Mouse (Mus musculus) cerebellum, adult 2 months (tissue): ENCODE measurements around the gene Sod1. TPM values are rescaled to one million over a fixed set of nuclear protein-coding genes. Genes with fewer than 3 reads are reported as not detected.

ENCODE experiments used
- DNase-seq, 2 experiments: peaks; one replicate each; pipeline ENCODE4 v3.0.0; 2021
- H3K27ac ChIP-seq: fragments of 200-500 bp; 2 replicates; pipeline ENCODE4 v1.5.1; 2012; ENCODE audit warnings: low read length, control low read depth, inconsistent platforms; ENCODE audit not compliant: insufficient read depth
- H3K27me3 ChIP-seq: fragments of 200-500 bp; 2 replicates; pipeline ENCODE4 v1.6.1; 2012; ENCODE audit warnings: inconsistent platforms, mild to moderate bottlenecking, low read length, moderate library complexity; ENCODE audit not compliant: control insufficient read depth, insufficient read depth
- H3K4me1 ChIP-seq: fragments of 200-500 bp; 2 replicates; pipeline ENCODE4 v1.6.1; 2011; ENCODE audit warnings: low read length; ENCODE audit not compliant: control insufficient read depth, insufficient read depth
- H3K4me3 ChIP-seq: fragments of 200-500 bp; replicated peaks from 2 replicates; pipeline ENCODE3; 2011; ENCODE audit warnings: mild to moderate bottlenecking, low read depth, low read length, control low read depth; ENCODE audit not compliant: insufficient read depth
- CTCF ChIP-seq: fragments of 200-500 bp; IDR thresholded peaks from 2 replicates; pipeline ENCODE4 v1.5.1; 2011; ENCODE audit warnings: low read depth, mild to moderate bottlenecking, control low read depth, low read length, moderate library complexity, borderline replicate concordance; ENCODE audit not compliant: insufficient read depth
- POLR2A ChIP-seq: fragments of 200-500 bp; IDR thresholded peaks from 2 replicates; pipeline ENCODE4 v1.6.1; 2011; ENCODE audit warnings: low read length, control low read depth, borderline replicate concordance; ENCODE audit not compliant: insufficient read depth
- WGBS: fragments of 180-500 bp; shearing (Covaris S2); methylation state at CpG from one replicate; pipeline ENCODE4 v1.1.7; 2018; 5-methylcytosine and 5-hydroxymethylcytosine counted together
- polyA plus RNA-seq: library from polyadenylated mRNA; depleted of rRNA; stranded (reverse); fragments of >200 nt; gene quantifications from 2 replicates; pipeline ENCODE4 v1.2.3, GENCODE M21; 2012

The Sod1 gene
- polyA plus RNA-seq, 1 experiment: 752 TPM

DNA sequence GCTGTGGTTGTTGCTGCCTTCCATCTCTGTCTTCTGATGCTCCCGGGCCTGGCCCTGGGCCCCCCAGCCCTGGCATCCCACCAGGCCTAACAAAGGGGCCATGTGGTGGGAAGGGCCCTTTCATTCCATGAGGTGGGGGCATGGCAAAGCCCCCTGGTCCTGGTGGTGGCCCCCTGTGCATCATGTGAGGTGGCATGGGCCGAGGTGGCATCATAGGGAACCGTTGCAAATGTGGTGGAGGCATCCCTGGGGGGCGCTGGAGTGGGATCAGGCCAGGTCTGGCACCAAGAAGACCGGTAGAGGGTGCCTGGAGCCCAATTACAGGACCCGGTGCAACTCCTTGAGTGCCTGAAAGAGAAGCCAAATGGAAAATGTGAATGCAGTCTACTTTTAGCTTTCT lies 9.3 kb downstream of the Sod1 start:
- H3K4me1 ChIP-seq: no peaks in the 10 kb centered on the region
- no peak overlapping the region for H3K27ac ChIP-seq
- TF ChIP-seq CTCF (no peak), POLR2A (no peak)
- H3K4me3 ChIP-seq: no peak overlapping the region
- H3K27me3 ChIP-seq: no peaks in the 10 kb centered on the region
- 56% methylated on average over 6 of the region's 6 CpGs for WGBS
- DNase-seq: no peak

DNA sequence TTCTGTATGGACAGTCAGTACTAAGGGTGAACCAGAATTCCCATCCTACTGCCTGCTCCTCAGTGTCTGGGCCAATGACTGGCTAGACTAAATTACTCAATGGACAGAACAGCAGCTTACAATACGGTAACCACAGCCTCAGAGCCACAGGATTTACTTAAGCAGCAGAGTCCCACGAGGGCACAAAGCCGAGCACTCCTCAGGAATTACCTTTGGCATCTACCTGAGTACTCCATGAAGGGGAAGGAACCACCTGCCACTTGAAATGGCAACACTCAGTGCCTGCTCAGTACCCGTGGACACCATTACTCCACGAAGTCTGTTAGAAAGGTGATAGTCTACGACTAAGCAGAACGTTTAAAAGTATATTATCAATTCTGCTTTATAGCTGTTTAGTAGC lies 10.7 kb downstream of the Sod1 start:
- DNase-seq: no peak
- Histone ChIP-seq H3K27ac (no peak overlapping the region), H3K4me1 (no peaks in the 10 kb centered on the region), H3K4me3 (no peak overlapping the region), H3K27me3 (no peaks in the 10 kb centered on the region)
- 84% methylated on average over 7 of the region's 7 CpGs for WGBS
- TF ChIP-seq POLR2A (no peak), CTCF (no peak)

DNA sequence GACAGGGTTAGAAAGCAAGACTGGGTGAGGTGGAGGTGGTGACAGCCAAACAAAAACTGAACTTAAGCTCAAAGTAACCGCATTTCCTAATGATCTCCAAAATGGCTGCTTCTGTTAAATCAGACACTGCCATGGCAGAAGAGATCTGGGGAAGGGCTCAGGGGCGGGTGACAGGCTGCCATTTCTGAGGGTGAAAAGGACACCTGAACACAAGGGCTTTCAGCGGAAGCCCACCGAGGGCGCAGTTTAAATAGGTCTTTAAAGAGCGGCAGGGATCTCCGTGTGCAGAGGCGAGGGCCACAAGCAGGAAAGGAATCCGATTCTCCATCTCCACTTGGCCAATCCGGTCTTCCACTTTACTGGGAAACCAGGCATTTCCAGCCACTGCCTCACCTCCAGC lies 13.1 kb downstream of the Sod1 start:
- DNase-seq: no peak
- Histone ChIP-seq H3K27ac (no peak overlapping the region), H3K27me3 (no peaks in the 10 kb centered on the region), H3K4me3 (no peak overlapping the region), H3K4me1 (no peaks in the 10 kb centered on the region)
- WGBS: 95% methylated on average over 10 of the region's 10 CpGs
- TF ChIP-seq CTCF (no peak), POLR2A (no peak)

DNA sequence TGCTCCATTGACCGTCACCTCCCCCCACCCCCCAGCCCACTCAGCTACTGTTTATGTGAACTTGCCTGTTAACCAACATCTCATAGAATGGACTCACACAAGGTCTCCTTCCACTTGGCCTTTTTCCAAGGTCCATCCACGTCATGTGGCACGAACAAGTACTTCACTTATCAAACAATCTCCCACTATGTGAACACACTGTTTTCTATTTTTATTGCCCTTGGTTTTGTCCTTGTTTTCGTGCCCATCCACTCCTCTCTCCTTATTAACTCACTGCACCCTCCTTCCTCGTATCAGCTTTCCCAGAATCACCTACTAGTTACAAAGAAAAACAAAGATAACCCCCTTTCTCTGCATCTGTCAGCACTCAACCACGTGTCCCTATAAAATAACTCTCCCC lies 14.1 kb downstream of the Sod1 start:
- H3K27me3 ChIP-seq: no peaks in the 10 kb centered on the region
- no peaks in the 10 kb centered on the region for H3K4me1 ChIP-seq
- H3K4me3 ChIP-seq: no peak overlapping the region
- TF ChIP-seq POLR2A (no peak), CTCF (no peak)
- no peak for DNase-seq
- 65% methylated on average over 6 of the region's 6 CpGs for WGBS
- H3K27ac ChIP-seq: no peak overlapping the region

DNA sequence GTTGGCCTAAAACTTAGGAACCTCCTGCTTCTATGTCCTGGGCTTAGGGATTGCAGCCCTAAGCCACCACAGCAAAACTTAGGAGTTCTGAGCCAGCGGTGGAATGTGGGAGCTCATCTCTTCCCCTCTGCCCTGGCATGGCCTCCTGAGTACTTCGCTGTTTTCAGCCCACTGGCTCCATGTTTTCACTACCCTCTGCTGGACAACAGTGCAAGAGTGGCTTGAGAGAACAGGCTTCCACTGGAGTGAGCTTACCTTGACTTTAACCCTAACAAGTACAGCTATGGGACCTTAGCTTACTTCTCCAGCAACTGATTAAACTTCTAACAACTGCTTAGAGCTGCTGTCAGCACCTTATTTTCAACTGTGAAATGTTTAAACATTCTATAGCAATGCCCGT lies 14.6 kb downstream of the Sod1 start:
- Histone ChIP-seq H3K4me1 (no peaks in the 10 kb centered on the region), H3K4me3 (no peak overlapping the region), H3K27me3 (no peaks in the 10 kb centered on the region), H3K27ac (no peak overlapping the region)
- 94% methylated on average over 3 of the region's 3 CpGs for WGBS
- TF ChIP-seq CTCF (no peak), POLR2A (no peak)
- DNase-seq: no peak

DNA sequence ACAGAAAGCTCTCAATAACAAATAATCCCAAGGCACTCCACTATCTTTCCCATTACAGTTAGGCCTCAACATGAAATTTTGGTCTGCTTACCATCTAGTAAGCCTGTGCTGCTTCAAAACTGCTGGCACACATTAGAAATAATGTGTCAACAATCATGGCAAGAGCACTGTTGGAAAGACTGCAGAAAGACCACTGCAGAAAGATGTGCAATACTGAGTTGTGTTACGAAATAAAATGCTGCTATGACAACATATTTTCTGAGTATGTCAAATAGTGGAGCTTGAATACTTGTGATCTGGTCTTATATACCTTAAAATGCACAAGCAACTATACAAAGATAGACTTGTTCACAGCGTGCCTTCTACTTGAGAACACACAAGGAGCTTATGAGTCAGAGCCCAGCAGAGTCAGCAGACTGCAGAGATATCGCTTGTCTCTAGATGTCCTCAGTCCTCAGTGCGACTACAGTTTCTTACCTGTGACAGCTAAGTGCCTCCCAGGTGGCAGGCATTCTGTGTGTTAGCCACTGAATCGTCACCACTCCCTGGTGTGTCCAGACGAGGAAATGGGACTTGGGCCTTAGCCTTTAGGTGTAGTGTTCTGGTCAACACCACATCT lies 18.7 kb downstream of the Sod1 start:
- TF ChIP-seq POLR2A: no peak
- TF ChIP-seq CTCF: no peak
- WGBS: 79% methylated on average over 6 of the region's 6 CpGs
- no peak overlapping the region for H3K4me3 ChIP-seq
- H3K27me3 ChIP-seq: no peaks in the 10 kb centered on the region
- DNase-seq: no peak
- H3K27ac ChIP-seq: no peak overlapping the region
- no peaks in the 10 kb centered on the region for H3K4me1 ChIP-seq

DNA sequence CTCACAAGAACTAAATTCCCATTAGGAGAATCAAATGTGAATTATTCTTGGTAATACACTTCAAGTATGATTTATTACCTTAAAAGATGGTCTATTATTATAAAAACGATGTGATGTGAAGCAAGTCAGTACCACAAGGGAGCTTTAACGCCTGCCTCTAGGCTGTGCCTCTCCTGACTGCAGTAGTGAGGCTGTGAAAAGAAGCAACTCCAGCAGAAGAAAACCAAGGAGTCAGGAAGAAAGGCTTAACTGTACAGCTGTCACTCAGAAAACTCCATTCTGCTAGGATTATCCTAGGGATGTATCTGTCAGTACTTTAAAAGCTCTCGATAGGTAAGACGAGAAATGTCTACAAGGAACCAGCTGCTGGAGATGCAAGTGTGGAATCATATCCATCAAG lies 21.3 kb downstream of the Sod1 start:
- Histone ChIP-seq H3K4me3 (no peak overlapping the region), H3K4me1 (no peaks in the 10 kb centered on the region), H3K27ac (no peak overlapping the region), H3K27me3 (no peaks in the 10 kb centered on the region)
- 88% methylated on average over 4 of the region's 4 CpGs for WGBS
- DNase-seq: no peak
- TF ChIP-seq POLR2A (no peak), CTCF (no peak)

DNA sequence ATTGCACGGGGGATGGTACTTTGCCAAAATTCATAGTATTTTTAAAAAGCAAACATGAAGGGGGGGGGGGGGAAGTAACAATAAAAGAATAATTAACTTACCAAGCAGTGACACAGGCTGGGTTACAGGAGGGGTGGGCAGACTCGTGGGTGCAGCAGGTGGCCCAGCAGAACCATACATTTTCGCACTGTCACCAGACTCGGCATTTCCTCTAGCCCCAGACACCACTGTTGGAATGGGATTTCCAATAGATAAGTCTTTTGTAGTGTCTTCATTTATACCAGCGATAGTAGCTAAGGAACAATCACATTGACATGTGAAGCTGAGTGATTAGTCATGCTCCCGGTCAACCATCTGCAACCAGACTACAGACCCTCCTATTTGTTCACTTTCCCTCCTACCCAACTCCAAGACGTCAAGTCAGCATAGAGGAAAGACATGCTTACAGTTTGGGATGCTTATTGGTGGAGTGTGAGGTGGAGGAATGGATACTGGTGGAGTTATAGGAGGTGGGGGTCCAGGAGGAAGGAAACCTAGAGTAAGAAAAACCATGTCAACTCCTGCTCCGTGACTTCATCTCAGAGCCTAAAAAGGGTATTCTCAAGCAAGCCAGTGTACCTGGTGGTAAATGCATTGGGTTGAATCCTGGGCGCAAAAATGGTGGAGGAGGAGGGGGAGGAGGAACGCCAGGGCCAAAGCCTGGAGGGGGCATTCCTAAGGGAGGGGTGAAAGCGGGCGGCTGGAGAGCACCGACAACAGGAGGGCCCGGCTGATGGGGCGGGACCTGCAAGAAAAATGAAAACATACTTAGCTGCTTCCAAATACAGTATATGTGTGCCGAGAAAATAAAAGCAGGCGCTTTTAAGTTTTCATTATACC lies 22.1 kb downstream of the Sod1 start:
- no peak for DNase-seq
- 53% methylated on average over 17 of the region's 17 CpGs for WGBS
- TF ChIP-seq POLR2A (no peak), CTCF (no peak)

More for the DNA sequence above, 22.1 kb downstream of the Sod1 start:
- Histone ChIP-seq H3K4me3 (no peak overlapping the region), H3K27me3 (no peaks in the 10 kb centered on the region), H3K27ac (no peak overlapping the region), H3K4me1 (no peaks in the 10 kb centered on the region)
